Mouse (Mus musculus) small intestine, adult 2 months (tissue): ENCODE results near the gene Dennd6a.
"Not testable (repeated sequence)": the region's sequence is repeated elsewhere in the genome, so short reads cannot be mapped to it uniquely, and the experiment has no call there.

Source experiments
- CTCF ChIP-seq: fragments of 200-500 bp; IDR thresholded peaks from 2 replicates; pipeline ENCODE4 v1.5.1; 2012; ENCODE audit warnings: low read depth, mild to moderate bottlenecking, control low read depth, inconsistent platforms, low read length, moderate library complexity, mixed read lengths; ENCODE audit not compliant: insufficient replicate concordance, insufficient read length; ENCODE audit errors: extremely low read depth
- POLR2A ChIP-seq: fragments of 200-500 bp; IDR thresholded peaks from 2 replicates; pipeline ENCODE4 v1.6.1; 2012; ENCODE audit warnings: low read depth, mild to moderate bottlenecking, control low read depth, inconsistent platforms, low read length, moderate library complexity

DNA sequence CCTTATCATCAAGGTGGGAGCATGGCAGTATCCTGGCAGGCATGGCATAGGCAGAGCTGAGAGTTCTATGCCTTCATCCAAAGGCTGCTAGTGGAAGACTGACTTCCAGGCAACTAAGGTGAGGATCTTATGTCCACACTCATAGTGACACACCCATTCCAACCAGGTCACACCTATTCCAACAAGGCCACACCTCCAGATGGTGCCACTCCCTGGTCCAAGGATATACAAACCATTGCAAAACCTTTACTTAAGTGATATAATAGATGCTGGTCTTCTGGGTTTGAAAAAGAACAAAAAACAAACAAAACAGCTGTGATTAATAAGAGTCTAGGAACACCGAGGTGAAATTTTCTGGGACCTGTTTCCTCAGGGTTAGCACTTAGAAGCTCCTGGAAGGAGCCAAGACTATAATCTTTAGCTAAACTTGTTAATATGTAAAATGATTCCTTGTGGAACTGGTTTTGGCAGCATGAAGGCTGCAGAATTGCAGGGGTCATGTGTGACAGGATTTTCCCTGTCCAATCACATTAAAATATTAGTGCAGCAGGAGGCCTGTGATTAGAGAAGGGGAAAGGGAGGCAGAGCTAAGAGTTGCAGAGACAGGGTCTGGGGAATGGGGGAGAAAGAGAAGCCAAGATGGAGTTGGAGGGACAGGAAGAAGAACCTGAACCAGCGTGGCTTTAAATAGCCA, 101.0 kb downstream of the Dennd6a start:
- TF ChIP-seq CTCF, POLR2A: not testable (repeated sequence)
